Mouse (Mus musculus) bone marrow, adult 2 months (tissue): ENCODE results near the gene Rtn3.

Source experiments
- CTCF ChIP-seq: fragments of 200-500 bp; IDR thresholded peaks from 2 replicates; pipeline ENCODE4 v1.5.1; 2011; ENCODE audit warnings: low read length, control low read depth; ENCODE audit not compliant: control insufficient read depth, insufficient read depth
- POLR2A ChIP-seq: fragments of 200-500 bp; IDR thresholded peaks from 2 replicates; pipeline ENCODE4 v1.6.1; 2011; ENCODE audit warnings: low read depth, mild to moderate bottlenecking, control low read depth, low read length, borderline replicate concordance; ENCODE audit not compliant: control insufficient read depth

DNA sequence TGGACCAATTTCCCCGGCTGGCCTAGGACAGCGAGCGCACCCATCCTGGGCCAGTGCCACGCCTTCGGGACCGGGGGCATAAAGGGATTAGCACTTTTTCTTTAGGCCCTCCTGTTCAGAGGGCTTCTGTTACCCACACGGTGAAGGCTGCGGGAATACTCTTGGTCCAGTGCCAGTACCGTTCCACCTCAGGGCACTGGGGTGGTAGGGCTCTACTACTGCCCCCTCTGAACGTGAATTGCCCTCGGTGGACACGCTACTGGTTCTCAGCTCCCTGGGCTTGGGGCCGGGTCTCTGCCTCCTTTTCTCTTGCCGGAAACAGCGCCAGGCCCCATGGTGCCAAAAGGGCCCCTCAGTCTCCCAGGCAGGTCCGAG lies 59.4 kb downstream of the Rtn3 start:
- TF ChIP-seq POLR2A (no peak), CTCF (no peak)
